13 mouse cellular contexts compared by ENCODE assay signal in genomic region chr7:126240814-126241360, GRCm38 (mm10).
"Had no signal": no experiment of that assay in that cellular context is flagged by ENCODE, and none has a peak within 500 bp of the region (broad histone marks: within the 10 kb centered on the region; RNA-seq: fewer than 3 reads in every experiment).

No protein-coding gene starts in this region.

- H3K4me1 ChIP-seq: limb, embryonic 13.5 days; midbrain, embryonic 13.5 days had no signal

- H3K9ac ChIP-seq: limb, embryonic 13.5 days; midbrain, embryonic 13.5 days had no signal

- H3K27ac ChIP-seq: limb, embryonic 13.5 days; macrophage; midbrain, embryonic 13.5 days had no signal

- H3K4me3 ChIP-seq: limb, embryonic 13.5 days; midbrain, embryonic 13.5 days had no signal

- DNase-seq: kidney, adult 9 months; kidney, postnatal 10 days; left cerebral cortex, postnatal 4 days; lung, adult 18-20 months; right cerebral cortex, adult 18-20 months; right cerebral cortex, postnatal 25 days; thymus, postnatal 4 days had no signal

- H3K36me3 ChIP-seq: limb, embryonic 13.5 days; midbrain, embryonic 13.5 days had no signal

- H3K27me3 ChIP-seq: limb, embryonic 13.5 days; midbrain, embryonic 13.5 days had no signal

- H3K9me3 ChIP-seq: limb, embryonic 13.5 days; midbrain, embryonic 13.5 days had no signal

- ATAC-seq: inflammation-experienced regulatory T-cells, adult 6 months; intestine, postnatal 0 days; lung, postnatal 0 days; midbrain, embryonic 13.5 days had no signal

- H3K4me2 ChIP-seq: limb, embryonic 13.5 days; midbrain, embryonic 13.5 days had no signal
